Comparison of ENCODE assay signal across 27 mouse cellular contexts in genomic region chr2:79201677-79202076, GRCm38 (mm10). TPM values are rescaled to one million over a fixed set of nuclear protein-coding genes. Genes with fewer than 3 reads are reported as not detected.
DNase-seq lines count a peak whose midpoint lies in the region; ATAC-seq and TF ChIP-seq lines count a peak whose summit lies in the region.
"Had no signal": no experiment of that assay in that cellular context is flagged by ENCODE, and none has a peak within 500 bp of the region (broad histone marks: within the 10 kb centered on the region; RNA-seq: fewer than 3 reads in every experiment).

No protein-coding gene starts in this region.

- no peak overlapping the region for H3K9ac ChIP-seq in liver, postnatal 0 days (replicated peaks)
- H3K9ac ChIP-seq in liver, embryonic 15.5 days, result no peak overlapping the region
- H3K9ac ChIP-seq in forebrain, postnatal 0 days, result no peak overlapping the region
- H3K9ac ChIP-seq: forebrain, embryonic 15.5 days; hindbrain, embryonic 15.5 days; limb, embryonic 13.5 days; lung, embryonic 14.5 days; neural tube, embryonic 13.5 days had no signal

- H3K27ac ChIP-seq in liver, postnatal 0 days (ENCODE audit: low read depth), result no peak overlapping the region
- no peak overlapping the region for H3K27ac ChIP-seq in liver, embryonic 15.5 days (replicated peaks)
- no peak overlapping the region for H3K27ac ChIP-seq in forebrain, postnatal 0 days (ENCODE audit: low read depth, low read length)
- H3K27ac ChIP-seq: forebrain, embryonic 15.5 days; hindbrain, embryonic 15.5 days; limb, embryonic 13.5 days; midbrain, embryonic 10.5 days; neural tube, embryonic 13.5 days; stomach, postnatal 0 days had no signal

- H3K36me3 ChIP-seq in liver, postnatal 0 days (replicated peaks; ENCODE audit: insufficient read depth, low read length), result no peaks in the 10 kb centered on the region
- no peaks in the 10 kb centered on the region for H3K36me3 ChIP-seq in liver, embryonic 15.5 days (replicated peaks)
- no peaks in the 10 kb centered on the region for H3K36me3 ChIP-seq in forebrain, postnatal 0 days (ENCODE audit: insufficient read depth)
- H3K36me3 ChIP-seq: forebrain, embryonic 15.5 days; hindbrain, embryonic 15.5 days; limb, embryonic 13.5 days; midbrain, embryonic 10.5 days; neural tube, embryonic 13.5 days had no signal

- 0 out of 2 replicates have a peak, but pooled peaks cover 2% of the 10 kb centered on the region for H3K4me1 ChIP-seq in liver, postnatal 0 days (ENCODE audit: insufficient read depth)
- H3K4me1 ChIP-seq in liver, embryonic 15.5 days (replicated peaks), result peaks cover 3% of the 10 kb centered on the region
- H3K4me1 ChIP-seq in forebrain, postnatal 0 days (ENCODE audit: insufficient read depth), result no peaks in the 10 kb centered on the region
- H3K4me1 ChIP-seq: forebrain, embryonic 15.5 days; hindbrain, embryonic 15.5 days; midbrain, embryonic 10.5 days; neural tube, embryonic 13.5 days had no signal

- no peaks in the 10 kb centered on the region for H3K9me3 ChIP-seq in liver, postnatal 0 days (ENCODE audit: low read length)
- H3K9me3 ChIP-seq in liver, embryonic 15.5 days (replicated peaks), result no peaks in the 10 kb centered on the region
- H3K9me3 ChIP-seq in forebrain, postnatal 0 days (ENCODE audit: low read length), result no peaks in the 10 kb centered on the region
- H3K9me3 ChIP-seq: forebrain, embryonic 15.5 days; hindbrain, embryonic 15.5 days; limb, embryonic 13.5 days; midbrain, embryonic 10.5 days; neural tube, embryonic 13.5 days had no signal

- H3K4me2 ChIP-seq in liver, postnatal 0 days (ENCODE audit: low read depth, low read length), result no peak overlapping the region
- no peak overlapping the region for H3K4me2 ChIP-seq in liver, embryonic 15.5 days
- H3K4me2 ChIP-seq in forebrain, postnatal 0 days (ENCODE audit: low read depth), result no peak overlapping the region
- H3K4me2 ChIP-seq: forebrain, embryonic 15.5 days; hindbrain, embryonic 15.5 days; limb, embryonic 13.5 days; lung, embryonic 14.5 days; neural tube, embryonic 13.5 days had no signal

- peak; percentile 35 for DNase-seq in liver
- no peak for DNase-seq in liver, postnatal 0 days
- DNase-seq in urinary bladder, postnatal 14 days (ENCODE audit: low spot score), result no peak
- DNase-seq in forebrain, postnatal 0 days, result no peak
- no peak for DNase-seq in ovary, adult 18-20 months (ENCODE audit: low spot score)
- no peak for DNase-seq in heart, postnatal 4 days
- DNase-seq: adrenal gland, adult 8-10 months; cerebellum, adult 8-10 months; cerebellum, postnatal 36 days; gastrocnemius, postnatal 36 days; heart, postnatal 36 days; kidney, adult 2 months; kidney, postnatal 14 days; lung, embryonic 14.5 days; lung, postnatal 36 days; thymus, adult 2 months had no signal

- no peak overlapping the region for H3K4me3 ChIP-seq in liver, postnatal 0 days (ENCODE audit: low read depth, low read length)
- no peak overlapping the region for H3K4me3 ChIP-seq in liver, embryonic 15.5 days (replicated peaks)
- H3K4me3 ChIP-seq in forebrain, postnatal 0 days (ENCODE audit: low read depth, low read length), result no peak overlapping the region
- H3K4me3 ChIP-seq: forebrain, embryonic 15.5 days; hindbrain, embryonic 15.5 days; limb, embryonic 13.5 days; midbrain, embryonic 10.5 days; myocyte; neural tube, embryonic 13.5 days had no signal

- 59% methylated on average over 6 of the region's 6 CpGs for WGBS in liver, postnatal 0 days (ENCODE audit: insufficient replicate concordance)
- WGBS in liver, embryonic 15.5 days (ENCODE audit: insufficient replicate concordance), result 40% methylated on average over 6 of the region's 6 CpGs
- WGBS in forebrain, postnatal 0 days, result 68% methylated on average over 6 of the region's 6 CpGs

- no peaks in the 10 kb centered on the region for H3K27me3 ChIP-seq in liver, postnatal 0 days (ENCODE audit: insufficient read depth, low read length)
- H3K27me3 ChIP-seq in liver, embryonic 15.5 days, result no peaks in the 10 kb centered on the region
- no peaks in the 10 kb centered on the region for H3K27me3 ChIP-seq in forebrain, postnatal 0 days (ENCODE audit: insufficient read depth, low read length)
- H3K27me3 ChIP-seq: forebrain, embryonic 15.5 days; hindbrain, embryonic 15.5 days; limb, embryonic 13.5 days; neural tube, embryonic 13.5 days had no signal

- no peak for TF ChIP-seq CTCF in liver, postnatal 0 days (IDR thresholded peaks at IDR 0.05; ENCODE audit: low read depth)
- TF ChIP-seq CTCF in forebrain, postnatal 0 days (IDR thresholded peaks at IDR 0.05; ENCODE audit: low read depth), result no peak

- ATAC-seq in liver, postnatal 0 days, result no peak
- ATAC-seq in granulocyte monocyte progenitor cell, adult 5-6 weeks (replicated peaks; ENCODE audit: poor library complexity, severe bottlenecking), result peak; percentile 81
- ATAC-seq in liver, embryonic 15.5 days (ENCODE audit: insufficient read depth), result peak; percentile 56; the same call in 1 of the 2 replicates
- no peak for ATAC-seq in forebrain, postnatal 0 days
- ATAC-seq: activated CD4-positive, CD25-positive, alpha-beta regulatory T cell, adult 4 months; forebrain, embryonic 15.5 days; midbrain, embryonic 16.5 days had no signal

- TF ChIP-seq EP300 in liver, postnatal 0 days (IDR thresholded peaks at IDR 0.05; ENCODE audit: low read depth), result no peak

RNA-seq across cellular contexts. Expression of gene Itga4, which starts 53.5 kb away (rescaled TPM):
- polyA plus RNA-seq in liver, postnatal 0 days (2015; fragmentation: Nextera tagmentation; extraction: Ambion mirVana), result 8.3 and 10.2 TPM in 2 replicates
- total RNA-seq in granulocyte monocyte progenitor cell, adult 5-6 weeks (2014; fragmentation: Nextera tagmentation), result 72.8 and 84.9 TPM in 2 replicates
- 80.1 and 85.1 TPM in 2 replicates for total RNA-seq in granulocyte monocyte progenitor cell, adult 5-6 weeks (2017)
- 27.7 and 30.8 TPM in 2 replicates for polyA plus RNA-seq in liver, embryonic 15.5 days (2015; fragmentation: Nextera tagmentation; extraction: Ambion mirVana)
- 3.3 and 4.1 TPM in 2 replicates for total RNA-seq in forebrain, postnatal 0 days (2014; rRNA removed)
- polyA plus RNA-seq in forebrain, postnatal 0 days (2015; fragmentation: Nextera tagmentation; extraction: Ambion mirVana), result 0.92 and 1.5 TPM in 2 replicates
- total RNA-seq in heart, postnatal 4 days (2021), result 1 to 10 TPM; 3.2 to 4.0 TPM

Comparison
In these comparisons a context has a peak if more than half of its experiments do, and no peak if none do; other contexts are left out.
1. ATAC-seq: peak in granulocyte monocyte progenitor cell, adult 5-6 weeks (single experiment) and liver, embryonic 15.5 days (single experiment); none in liver, postnatal 0 days (single experiment) and forebrain, postnatal 0 days (single experiment).
2. RNA of gene Itga4, which starts 53.5 kb away (total RNA-seq): 72.8 to 85.1 TPM in granulocyte monocyte progenitor cell, adult 5-6 weeks; 3.3 to 4.1 TPM in forebrain, postnatal 0 days and 3.2 to 4.0 TPM in heart, postnatal 4 days; every median in the first group is over 10 times any median in the second.